Mouse (Mus musculus) kidney, postnatal 25 days (tissue): Measurements from ENCODE around the gene Esrrb.

Experiments used
- DNase-seq, 2 experiments: peaks; one replicate each; pipeline ENCODE4 v3.0.0; 2021; ENCODE audit warnings: mixed read lengths in 2 of 2

The Esrrb gene

DNA sequence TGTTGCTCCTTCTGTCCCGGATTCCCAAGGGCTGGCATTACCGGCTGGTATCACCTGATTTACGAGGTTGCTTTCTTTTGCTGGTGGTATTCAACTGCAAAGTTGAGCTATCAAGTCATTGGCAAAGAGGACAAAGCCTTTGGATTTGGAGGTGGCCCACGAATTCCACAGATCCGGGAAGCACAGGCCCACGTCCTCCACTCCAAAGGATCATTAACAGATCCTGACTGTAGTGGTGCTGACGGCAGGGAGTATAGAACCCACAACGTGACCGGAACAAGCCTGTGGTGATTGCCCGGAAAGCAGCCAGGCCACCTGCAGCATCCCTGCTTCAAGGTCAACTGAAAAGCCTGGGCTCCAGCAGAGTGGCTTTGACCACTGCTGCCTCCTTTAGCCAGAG lies 140.8 kb downstream of the Esrrb start:
- DNase-seq = no peak

DNA sequence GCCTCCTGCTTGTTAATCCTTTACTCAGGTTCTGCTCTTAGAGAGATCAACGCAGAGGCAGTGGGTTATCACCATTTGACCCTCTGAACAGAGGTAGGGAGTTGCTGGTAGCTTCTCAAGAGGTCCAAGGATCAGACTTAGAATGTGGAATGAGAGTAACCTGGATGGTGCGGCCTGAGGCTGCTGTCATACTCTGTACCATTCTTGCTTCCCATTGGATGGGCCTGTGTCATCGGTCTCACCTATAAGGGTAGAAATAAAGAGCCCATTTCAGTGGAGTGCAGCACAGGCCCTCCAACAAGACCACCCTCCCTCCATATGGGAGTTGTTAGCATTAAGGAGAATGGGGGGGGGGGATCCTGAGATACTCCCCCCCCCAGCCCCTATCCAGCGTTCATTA lies 143.0 kb downstream of the Esrrb start:
- no peak for DNase-seq

DNA sequence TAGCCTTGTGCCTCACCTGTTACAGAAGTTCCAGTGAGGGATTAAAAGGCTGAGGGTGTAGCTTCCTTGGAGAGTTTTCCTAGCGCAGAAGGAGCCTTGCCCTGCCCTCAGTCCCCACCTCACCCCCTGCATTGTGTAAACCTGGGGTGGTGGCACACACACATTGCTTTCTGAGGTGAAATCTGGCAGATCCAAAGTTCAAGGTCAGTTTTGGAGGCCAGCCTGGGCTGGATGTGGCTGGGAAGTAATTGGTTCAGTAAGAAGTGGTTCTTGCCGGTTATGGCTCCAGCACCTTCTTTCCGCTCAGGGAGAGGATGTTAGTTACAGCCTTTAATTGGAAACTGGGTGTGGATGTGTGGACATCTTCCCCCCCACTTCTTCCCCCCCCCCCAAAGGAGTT lies 143.4 kb downstream of the Esrrb start:
- no peak for DNase-seq

DNA sequence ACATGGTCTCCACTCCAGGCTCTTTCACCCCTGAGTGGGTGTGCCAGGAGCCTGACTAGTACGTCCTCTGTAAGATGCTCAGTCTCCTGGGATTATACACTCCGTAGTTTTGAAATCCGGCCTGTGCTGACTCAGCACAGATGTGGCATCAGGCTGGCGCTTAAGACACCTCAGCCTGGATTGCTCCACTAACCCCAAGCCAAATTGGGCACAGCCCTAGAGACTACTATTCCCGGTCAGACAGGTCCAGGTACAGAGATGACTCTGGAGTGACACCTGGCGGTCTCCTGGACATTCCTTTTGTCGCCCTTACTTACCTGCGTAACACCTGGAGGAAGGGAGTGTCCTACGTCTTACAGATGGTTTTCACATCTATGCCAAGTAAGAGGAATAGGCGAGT lies 146.8 kb downstream of the Esrrb start:
- peak in 1 of 2 experiments; percentile 19 for DNase-seq

DNA sequence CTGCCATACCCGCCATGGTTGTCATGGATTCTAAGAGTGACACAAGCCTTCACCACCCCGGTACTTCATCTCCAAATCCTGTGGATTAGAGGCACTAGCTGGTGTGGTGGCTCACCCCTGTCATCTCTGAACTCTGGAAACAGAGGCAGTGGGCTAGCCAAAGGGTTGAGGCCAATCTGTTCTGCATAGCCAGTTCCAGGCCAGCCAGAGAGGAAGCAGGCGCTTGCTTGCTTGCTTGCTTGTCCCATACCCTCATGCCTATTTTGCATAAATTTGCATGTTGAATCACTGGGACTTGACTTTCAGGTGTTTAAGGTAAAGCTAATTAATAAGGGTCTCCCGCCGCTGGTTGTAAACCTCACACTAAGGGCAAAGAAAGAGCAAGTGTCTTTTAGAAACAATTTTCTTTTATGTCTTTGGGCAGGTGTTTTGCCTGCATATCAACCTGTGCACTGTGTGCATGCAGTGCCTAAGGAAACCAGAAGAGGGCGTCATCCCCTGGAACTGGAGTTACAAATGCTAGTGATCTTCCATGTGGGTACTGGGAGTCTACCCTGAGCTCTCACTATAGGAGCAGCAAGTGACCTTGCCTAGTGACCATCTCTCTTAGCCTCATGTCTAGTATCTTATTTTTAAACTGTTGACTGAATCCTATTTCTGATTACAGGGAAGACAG lies 147.5 kb downstream of the Esrrb start:
- DNase-seq = peak in 1 of 2 experiments; percentile 25

DNA sequence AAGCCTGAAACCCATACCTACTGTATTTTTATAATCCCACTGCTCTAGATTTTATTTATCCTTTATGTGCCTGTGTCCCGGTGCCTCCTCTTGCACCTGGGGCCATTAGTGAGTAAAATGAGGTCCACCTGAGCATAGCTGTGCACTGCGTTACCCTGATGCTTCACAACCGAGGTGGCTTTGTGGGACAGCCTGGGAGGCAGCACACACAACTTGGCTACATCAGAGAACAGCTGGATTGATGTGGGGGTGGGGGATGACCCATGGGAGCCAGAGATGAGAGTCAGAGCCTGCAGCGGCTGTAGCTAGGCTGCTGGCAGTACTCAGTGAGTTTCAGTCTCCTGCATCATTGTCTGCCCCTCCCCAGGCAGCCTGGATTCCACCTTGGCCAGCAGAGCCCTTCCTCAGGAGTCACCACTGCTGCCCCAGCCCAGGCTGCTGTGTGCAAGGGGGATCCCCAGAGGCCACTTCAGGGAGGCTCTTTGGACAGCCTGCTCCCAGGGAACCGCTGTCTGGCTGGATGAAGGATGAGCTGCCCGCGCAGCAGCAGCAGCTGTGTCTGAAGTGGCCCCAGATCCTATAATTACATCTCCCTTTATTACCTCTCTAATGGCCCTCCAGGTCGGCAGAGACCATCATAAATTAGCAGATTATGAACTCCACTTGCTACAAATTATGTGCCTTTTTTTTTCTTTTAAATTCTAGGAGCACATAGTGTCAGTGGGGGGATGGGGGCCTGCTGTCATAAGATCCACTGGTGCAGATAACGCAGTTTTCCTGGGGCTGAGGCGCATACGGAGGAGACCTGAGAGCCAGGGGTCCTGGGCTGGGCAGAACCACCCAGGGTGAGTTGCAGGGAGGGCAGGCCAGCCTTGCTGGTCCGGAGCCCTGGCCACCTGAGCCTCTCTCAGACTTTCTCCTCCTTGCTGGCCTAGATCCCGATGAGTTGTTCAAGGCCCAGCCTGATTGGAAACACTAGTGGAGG lies 148.7 kb downstream of the Esrrb start:
- DNase-seq = peak in 1 of 2 experiments; percentile 24

DNA sequence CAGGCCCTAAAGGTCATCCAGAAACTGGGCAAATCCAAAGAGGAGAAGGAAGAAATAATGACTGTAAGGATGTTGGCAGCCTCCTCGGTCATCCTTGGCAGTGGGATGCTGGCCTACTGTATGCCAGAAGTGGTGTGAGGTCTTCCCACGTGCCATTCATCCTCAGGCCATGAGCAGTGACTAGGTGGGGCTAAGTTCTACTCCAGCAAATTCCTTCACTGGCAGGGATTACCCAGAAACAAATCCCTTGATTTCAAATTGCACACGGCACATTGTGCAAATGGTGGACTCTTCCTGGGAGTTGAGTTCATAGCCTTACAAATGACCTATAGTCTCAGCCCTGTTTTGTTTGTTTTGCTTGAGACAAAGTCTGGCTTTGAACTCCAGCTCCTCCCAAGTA lies 151.4 kb downstream of the Esrrb start:
- DNase-seq = no peak

DNA sequence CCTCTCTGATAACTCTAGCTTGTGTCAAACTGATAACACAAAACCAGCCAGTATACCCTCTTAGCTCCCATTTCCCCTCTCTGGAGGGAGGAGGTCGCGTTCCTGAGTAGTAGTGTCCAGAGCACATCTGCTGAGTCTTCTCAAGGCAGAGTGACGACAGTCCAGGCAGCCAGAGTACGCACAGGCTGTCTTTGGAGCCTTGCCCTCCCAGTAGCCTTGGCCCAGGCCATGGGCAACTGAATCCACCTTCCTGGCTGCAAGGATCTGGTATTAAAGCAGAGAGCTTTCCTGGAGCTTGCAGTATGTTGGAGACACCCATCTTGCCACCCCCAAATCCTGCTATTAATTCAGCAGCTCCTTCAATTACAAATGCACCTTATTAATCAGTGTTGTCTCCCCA lies 152.7 kb downstream of the Esrrb start:
- no peak for DNase-seq

DNA sequence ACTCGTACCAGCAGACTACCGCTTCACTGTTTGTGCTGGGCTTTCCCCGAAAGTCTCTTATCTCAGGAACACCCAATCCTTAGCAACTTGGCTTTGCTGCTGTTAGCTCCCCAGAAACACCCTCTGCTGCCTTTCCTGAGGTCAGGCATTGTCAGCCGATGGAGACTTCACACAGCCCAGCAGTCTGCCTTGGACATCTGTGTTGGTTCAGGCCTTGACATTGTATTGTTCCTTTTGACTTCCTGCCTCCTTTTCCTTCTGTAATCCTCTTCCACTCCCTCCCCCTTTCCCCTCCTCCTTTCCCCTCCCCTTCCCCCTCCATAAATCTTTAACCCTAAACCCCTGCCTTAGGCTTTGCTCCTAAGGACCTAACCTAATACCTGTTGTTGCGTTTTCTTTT lies 155.7 kb downstream of the Esrrb start:
- DNase-seq = no peak

DNA sequence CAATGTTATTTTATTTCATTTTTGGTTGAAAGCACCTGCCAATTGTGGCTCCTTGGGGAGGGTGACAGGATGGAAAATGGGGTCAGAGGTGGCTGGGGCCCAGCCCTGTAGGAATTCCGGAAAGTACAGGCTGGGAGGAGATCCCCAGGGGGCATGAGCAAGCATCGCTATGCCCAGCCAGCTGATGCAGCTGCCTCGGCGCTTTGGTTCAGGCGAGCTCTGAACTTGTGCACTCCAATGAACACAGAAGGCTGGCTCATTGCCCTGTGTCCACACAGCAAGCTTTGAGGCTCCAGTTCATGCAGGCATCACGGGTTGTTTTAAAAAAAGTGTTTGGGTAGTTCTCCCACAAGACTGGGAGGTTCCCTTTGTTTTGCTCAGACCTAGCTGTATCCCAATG lies 156.8 kb downstream of the Esrrb start:
- DNase-seq = no peak

DNA sequence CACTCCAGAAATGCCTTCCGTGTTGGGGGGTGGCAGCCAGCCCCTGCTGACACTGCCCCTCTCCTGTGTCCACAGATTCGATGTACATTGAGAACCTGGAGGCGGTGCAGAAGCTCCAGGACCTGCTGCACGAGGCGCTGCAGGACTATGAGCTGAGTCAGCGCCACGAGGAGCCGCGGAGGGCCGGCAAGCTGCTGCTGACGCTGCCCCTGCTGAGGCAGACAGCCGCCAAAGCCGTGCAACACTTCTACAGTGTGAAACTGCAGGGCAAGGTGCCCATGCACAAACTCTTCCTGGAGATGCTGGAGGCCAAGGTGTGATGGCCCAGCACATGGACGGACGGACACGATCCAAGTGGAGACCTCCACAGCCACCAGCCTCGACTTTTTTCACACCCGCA lies 157.8 kb downstream of the Esrrb start:
- no peak for DNase-seq

DNA sequence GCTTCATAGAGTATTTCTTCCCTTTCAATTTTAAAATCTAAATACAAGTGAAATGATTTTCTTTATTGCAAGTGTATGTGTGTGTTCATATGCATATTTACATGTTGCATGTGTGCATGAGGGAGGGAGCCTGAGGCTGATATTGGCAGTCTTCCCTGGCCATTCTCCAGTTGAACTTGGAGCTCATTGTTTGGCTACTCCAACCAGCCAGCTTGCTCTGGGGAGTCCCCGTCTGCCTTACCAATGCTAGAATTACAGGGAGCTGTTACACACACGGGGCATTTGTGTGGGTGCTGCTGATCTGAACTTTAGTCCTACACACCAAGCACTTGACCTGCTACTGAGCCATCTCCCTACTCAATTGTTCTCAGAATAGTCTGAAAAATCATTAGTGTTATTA lies 173.4 kb downstream of the Esrrb start:
- no peak for DNase-seq

DNA sequence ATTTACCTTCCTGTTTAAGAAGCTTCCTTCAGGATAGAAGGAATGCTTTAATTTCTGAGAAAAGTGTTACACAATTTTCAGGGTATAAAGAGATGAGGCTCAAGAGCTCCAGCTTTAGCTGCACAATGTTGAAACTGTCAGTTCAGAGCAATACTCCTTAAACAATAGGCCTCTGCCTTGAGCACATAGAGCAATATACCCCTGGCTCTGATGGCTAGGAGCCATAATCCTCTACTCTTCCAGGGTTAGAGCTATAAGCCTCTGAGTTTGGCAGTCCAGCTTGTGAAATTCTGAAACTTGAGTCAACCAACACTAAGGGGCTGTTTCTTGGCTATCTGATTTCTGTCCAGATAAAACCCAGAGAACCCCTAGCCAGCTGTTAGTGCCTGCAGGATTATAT lies 176.9 kb downstream of the Esrrb start:
- DNase-seq = no peak

DNA sequence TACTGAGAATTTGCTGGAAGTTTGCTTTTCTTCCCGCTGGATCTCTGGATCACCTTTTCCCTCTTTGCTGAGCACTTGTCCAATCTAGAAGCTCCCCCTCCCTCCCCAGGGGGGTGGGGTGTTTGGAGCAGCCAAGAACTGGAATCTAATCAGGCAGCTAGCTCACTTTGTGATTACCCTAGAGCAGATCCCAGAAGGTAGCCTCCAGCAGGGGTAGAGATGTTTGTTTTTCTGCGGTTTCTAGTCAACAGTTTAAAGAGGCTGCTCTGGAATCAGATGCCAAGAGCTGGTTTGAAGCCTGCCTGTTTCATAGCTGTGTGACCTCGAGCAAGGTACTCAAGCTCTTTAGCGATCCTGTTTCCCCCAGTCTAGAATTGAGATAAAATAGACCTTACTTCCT lies 177.8 kb downstream of the Esrrb start:
- no peak for DNase-seq

DNA sequence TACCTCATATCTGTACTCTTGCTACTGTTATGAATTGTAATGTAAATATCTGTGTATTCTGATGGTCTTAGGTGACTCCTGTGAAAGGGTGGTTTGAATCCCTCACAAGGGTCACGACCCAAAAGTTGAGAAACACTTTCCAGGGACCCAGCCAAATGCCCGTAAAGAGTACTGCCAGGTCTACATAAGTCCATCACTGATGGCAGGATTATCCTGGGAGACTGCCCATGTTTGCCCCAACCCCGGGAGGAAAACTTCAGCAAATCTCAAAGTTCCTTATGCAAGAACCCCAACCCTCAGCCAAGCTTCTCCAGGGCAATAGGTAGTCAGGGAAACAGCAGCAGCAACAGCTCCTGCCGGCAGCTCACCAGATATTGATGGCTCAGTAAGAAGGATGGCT lies 178.6 kb downstream of the Esrrb start:
- no peak for DNase-seq

DNA sequence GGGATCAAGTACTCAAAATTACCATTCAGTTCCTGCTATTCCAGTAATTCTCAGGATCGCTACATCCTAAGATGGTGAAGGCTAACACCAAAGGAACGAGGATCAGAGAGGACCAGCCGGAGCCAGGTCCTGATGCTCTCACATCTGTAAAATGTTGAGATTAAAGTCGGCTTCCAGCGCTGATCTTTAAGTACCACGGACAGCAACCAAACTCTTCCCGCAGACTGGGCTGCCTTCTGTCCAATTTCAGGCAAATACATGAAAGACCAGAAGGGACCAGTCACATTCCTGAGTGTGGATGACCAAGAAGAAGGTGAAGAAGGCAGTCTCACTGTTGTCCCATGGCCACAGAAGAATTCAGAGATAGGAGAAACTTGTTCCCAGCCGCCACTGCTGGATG lies 186.9 kb downstream of the Esrrb start:
- no peak for DNase-seq

DNA sequence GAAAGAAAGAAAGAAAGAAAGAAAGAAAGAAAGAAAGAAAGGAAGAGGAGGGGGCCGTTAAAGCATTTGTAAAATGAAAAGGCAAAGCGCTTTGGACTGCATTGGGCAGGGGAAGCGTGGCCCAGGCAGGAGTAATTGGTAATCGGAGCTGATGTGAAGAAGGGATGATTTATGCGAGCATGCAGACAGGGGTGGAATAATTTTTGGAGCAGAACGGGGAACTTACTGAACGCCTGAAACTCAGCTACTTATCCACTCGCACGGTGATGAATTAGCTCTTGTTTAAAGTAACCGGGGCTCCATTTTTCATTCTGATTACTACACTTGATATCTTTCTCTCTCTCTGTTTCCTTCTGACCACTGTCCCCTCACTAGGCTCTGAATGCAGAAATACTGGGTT lies 192.1 kb downstream of the Esrrb start:
- DNase-seq = no peak

DNA sequence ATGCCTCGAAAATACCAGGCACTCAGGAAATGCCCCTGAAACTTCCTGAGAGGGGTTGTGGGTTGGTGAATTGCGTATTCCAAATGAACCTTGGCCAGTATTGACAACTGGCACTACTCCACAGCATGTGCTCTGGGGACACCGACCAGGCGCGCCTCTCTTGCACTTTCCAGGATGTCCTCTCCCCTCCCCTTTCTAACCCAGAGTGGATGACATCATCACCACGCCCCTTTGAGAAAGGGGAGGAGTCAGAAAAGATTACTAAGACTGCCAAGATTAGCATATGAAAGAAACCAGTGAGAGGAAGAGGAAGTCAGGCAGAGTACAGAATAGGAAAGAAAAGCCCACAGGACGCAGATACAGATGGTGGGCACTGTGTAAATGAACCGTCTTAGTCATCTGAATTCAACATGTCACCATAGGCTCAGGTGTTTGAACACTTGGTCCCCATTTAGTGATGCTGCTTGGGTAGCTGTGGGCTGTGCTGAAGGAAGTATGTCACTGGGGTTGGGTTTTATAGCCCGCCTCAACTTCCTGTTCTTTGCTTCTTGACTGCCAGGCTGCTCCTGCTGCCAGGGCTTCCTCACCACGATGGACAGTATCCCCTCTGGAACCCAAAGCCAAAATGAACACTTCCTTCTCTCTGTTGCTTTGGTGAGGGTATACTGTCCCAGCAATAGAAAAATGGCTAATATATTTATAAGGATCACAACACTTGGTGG lies 196.0 kb downstream of the Esrrb start:
- no peak for DNase-seq

DNA sequence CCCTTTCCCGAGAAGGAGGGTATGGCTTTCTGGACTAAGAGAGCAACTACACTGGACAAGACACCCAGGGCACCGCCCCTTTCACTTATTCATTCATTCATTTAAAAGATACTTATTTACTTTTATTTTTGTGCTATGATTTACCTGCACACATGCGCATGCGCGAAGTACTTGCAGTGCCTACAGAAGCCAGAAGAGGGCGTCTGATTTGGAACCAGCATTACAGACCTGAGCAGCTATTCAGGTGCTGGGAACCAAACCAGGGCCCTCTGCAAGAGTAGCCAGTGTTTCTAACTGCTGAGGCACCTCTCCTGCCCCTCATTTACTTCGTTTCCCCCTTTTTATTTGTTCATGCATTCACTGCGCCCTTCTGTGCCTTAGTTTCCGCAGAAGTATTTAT lies 198.0 kb downstream of the Esrrb start:
- DNase-seq = no peak

DNA sequence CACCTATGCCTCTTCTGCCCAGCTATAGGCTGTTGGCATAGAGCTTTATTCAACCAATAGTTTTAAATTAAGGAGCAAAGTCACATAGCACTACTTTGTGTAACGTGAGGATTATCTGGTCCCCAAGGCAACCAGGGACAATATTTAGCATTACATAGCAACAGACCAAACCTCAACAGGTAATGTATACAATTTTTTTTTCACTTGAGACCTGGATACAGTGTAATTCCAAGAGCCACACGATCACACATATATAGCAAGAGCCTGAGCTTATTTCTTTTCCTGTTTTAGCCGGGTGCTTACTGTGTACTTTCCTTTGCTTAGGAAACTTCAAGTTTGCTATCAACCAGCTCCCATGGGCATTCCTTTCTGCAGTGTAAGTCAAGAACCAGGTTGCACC lies 201.8 kb downstream of the Esrrb start:
- DNase-seq = no peak

DNA sequence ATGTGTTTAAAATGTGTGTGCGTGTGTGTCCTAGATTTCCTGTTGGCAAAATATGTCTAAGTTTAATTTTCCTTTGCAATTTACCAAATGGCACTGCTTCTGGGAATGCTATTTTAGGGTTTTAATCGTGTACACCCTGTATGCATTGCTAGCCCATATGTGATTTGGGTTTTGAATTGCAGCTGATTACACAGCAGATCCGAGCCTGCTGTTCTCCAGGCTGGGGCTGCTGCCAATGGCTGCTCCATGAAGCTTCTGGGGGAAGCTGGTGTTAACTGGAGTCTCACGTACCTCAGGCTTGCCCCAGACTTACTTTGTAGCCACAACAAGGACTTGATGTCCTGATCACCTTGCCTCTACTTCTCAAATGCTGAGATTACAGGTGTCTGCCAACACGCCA lies 205.1 kb downstream of the Esrrb start:
- DNase-seq = no peak
